Mouse (Mus musculus) liver, embryonic 12.5 days (tissue): ENCODE results near the gene App. TPM values are rescaled to one million over a fixed set of nuclear protein-coding genes. Genes with fewer than 3 reads are reported as not detected.

Source experiments
- ATAC-seq: fragments of 200-750 bp; cut with Nextera tagmentation; 2 replicates; pipeline ENCODE4 v1.8.0; 2017; ENCODE audit warnings: moderate number of reproducible peaks, mild to moderate bottlenecking, moderate library complexity
- H3K27ac ChIP-seq: fragments of 300-500 bp; sonication (generic); 2 replicates; pipeline ENCODE4 v1.5.1; 2016; ENCODE audit warnings: mild to moderate bottlenecking
- H3K27me3 ChIP-seq: fragments of 300-500 bp; sonication (generic); replicated peaks from 2 replicates; pipeline ENCODE4 v1.6.1; 2016; ENCODE audit warnings: mild to moderate bottlenecking, moderate library complexity
- H3K36me3 ChIP-seq: fragments of 300-500 bp; sonication (generic); 2 replicates; pipeline ENCODE4 v1.6.1; 2016; ENCODE audit warnings: mild to moderate bottlenecking, moderate library complexity
- H3K4me1 ChIP-seq: fragments of 300-500 bp; sonication (generic); 2 replicates; pipeline ENCODE4 v1.6.1; 2016
- H3K4me2 ChIP-seq: fragments of 300-500 bp; sonication (generic); 2 replicates; pipeline ENCODE4 v1.6.1; 2016; ENCODE audit warnings: mild to moderate bottlenecking, moderate library complexity
- H3K4me3 ChIP-seq: fragments of 300-500 bp; sonication (generic); 2 replicates; pipeline ENCODE4 v1.5.1; 2016; ENCODE audit warnings: mild to moderate bottlenecking, moderate library complexity
- H3K9ac ChIP-seq: fragments of 300-500 bp; sonication (generic); 2 replicates; pipeline ENCODE4 v1.6.1; 2016; ENCODE audit warnings: mild to moderate bottlenecking, moderate library complexity
- H3K9me3 ChIP-seq: fragments of 300-500 bp; sonication (generic); replicated peaks from 2 replicates; pipeline ENCODE4 v1.6.1; 2016; ENCODE audit warnings: mild to moderate bottlenecking, moderate library complexity
- WGBS: fragments of 180-500 bp; shearing (Covaris S2); methylation state at CpG from one replicate; pipeline ENCODE4 v1.1.7; 2016; ENCODE audit not compliant: insufficient replicate concordance; 5-methylcytosine and 5-hydroxymethylcytosine counted together
- polyA plus RNA-seq: library from polyadenylated mRNA; unstranded; fragments of >200 nt; fragmentation: Nextera tagmentation; extraction: Ambion mirVana; gene quantifications from 2 replicates; pipeline ENCODE4 v1.2.1, GENCODE M21; 2016

App gene
- polyA plus RNA-seq, 1 experiment from 2014 or later, result 26.1 TPM

GRCm38 (mm10) chr16:85067254-85067893 lies 106.2 kb downstream of the App start:
- H3K36me3 ChIP-seq, result no peaks in the 10 kb centered on the region
- no peak for ATAC-seq
- WGBS, result 74% methylated on average over 13 of the region's 13 CpGs
- no peaks in the 10 kb centered on the region for H3K9me3 ChIP-seq
- no peak overlapping the region for H3K4me2 ChIP-seq
- no peak overlapping the region for H3K27ac ChIP-seq
- H3K9ac ChIP-seq, result no peak overlapping the region
- H3K4me3 ChIP-seq, result no peak overlapping the region
- no peaks in the 10 kb centered on the region for H3K4me1 ChIP-seq
- no peaks in the 10 kb centered on the region for H3K27me3 ChIP-seq

GRCm38 (mm10) chr16:85066227-85066626 lies 107.3 kb downstream of the App start:
- WGBS, result 80% methylated on average over 11 of the region's 11 CpGs
- no peak overlapping the region for H3K4me2 ChIP-seq
- ATAC-seq, result no peak
- H3K4me1 ChIP-seq, result no peaks in the 10 kb centered on the region
- no peak overlapping the region for H3K9ac ChIP-seq
- H3K36me3 ChIP-seq, result no peaks in the 10 kb centered on the region
- no peak overlapping the region for H3K27ac ChIP-seq
- H3K27me3 ChIP-seq, result no peaks in the 10 kb centered on the region
- no peak overlapping the region for H3K4me3 ChIP-seq
- no peaks in the 10 kb centered on the region for H3K9me3 ChIP-seq

GRCm38 (mm10) chr16:85064800-85065199 lies 108.8 kb downstream of the App start:
- H3K4me3 ChIP-seq, result no peak overlapping the region
- no peaks in the 10 kb centered on the region for H3K27me3 ChIP-seq
- H3K36me3 ChIP-seq, result no peaks in the 10 kb centered on the region
- 68% methylated on average over 5 of the region's 6 CpGs for WGBS
- no peak for ATAC-seq
- no peak overlapping the region for H3K27ac ChIP-seq
- no peaks in the 10 kb centered on the region for H3K4me1 ChIP-seq
- no peak overlapping the region for H3K9ac ChIP-seq
- H3K9me3 ChIP-seq, result no peaks in the 10 kb centered on the region
- H3K4me2 ChIP-seq, result no peak overlapping the region

GRCm38 (mm10) chr16:85062732-85063131 lies 110.8 kb downstream of the App start:
- no peak for ATAC-seq
- Histone ChIP-seq H3K4me1 (no peaks in the 10 kb centered on the region), H3K27me3 (no peaks in the 10 kb centered on the region), H3K4me2 (no peak overlapping the region), H3K4me3 (no peak overlapping the region), H3K27ac (no peak overlapping the region), H3K9me3 (no peaks in the 10 kb centered on the region), H3K36me3 (no peaks in the 10 kb centered on the region), H3K9ac (no peak overlapping the region)
- 74% methylated on average over 3 of the region's 3 CpGs for WGBS

- no peaks in the 10 kb centered on the region for H3K9me3 ChIP-seq
- ATAC-seq, result no peak
- H3K4me1 ChIP-seq, result no peaks in the 10 kb centered on the region
- WGBS, result 71% methylated on average over 4 of the region's 4 CpGs
- no peaks in the 10 kb centered on the region for H3K27me3 ChIP-seq
- H3K4me2 ChIP-seq, result no peak overlapping the region
- H3K4me3 ChIP-seq, result no peak overlapping the region
- no peaks in the 10 kb centered on the region for H3K36me3 ChIP-seq
- H3K27ac ChIP-seq, result no peak overlapping the region
- H3K9ac ChIP-seq, result no peak overlapping the region
Measured at GRCm38 (mm10) chr16:85061725-85062124, 111.8 kb downstream of the App start.

GRCm38 (mm10) chr16:85058138-85058537 lies 115.4 kb downstream of the App start:
- no peak for ATAC-seq
- WGBS, result 79% methylated on average over 5 of the region's 5 CpGs
- Histone ChIP-seq H3K4me3 (no peak overlapping the region), H3K4me2 (no peak overlapping the region), H3K9me3 (no peaks in the 10 kb centered on the region), H3K36me3 (no peaks in the 10 kb centered on the region), H3K9ac (no peak overlapping the region), H3K27ac (no peak overlapping the region), H3K27me3 (no peaks in the 10 kb centered on the region), H3K4me1 (no peaks in the 10 kb centered on the region)

- H3K36me3 ChIP-seq, result no peaks in the 10 kb centered on the region
- H3K4me2 ChIP-seq, result no peak overlapping the region
- ATAC-seq, result no peak
- no peaks in the 10 kb centered on the region for H3K27me3 ChIP-seq
- no peak overlapping the region for H3K9ac ChIP-seq
- H3K4me3 ChIP-seq, result no peak overlapping the region
- H3K4me1 ChIP-seq, result no peaks in the 10 kb centered on the region
- H3K9me3 ChIP-seq, result no peaks in the 10 kb centered on the region
- no peak overlapping the region for H3K27ac ChIP-seq
- 59% methylated on average over 10 of the region's 10 CpGs for WGBS
Measured at GRCm38 (mm10) chr16:85056212-85056611, 117.4 kb downstream of the App start.

- 74% methylated on average over 7 of the region's 7 CpGs for WGBS
- H3K9me3 ChIP-seq, result no peaks in the 10 kb centered on the region
- H3K27me3 ChIP-seq, result no peaks in the 10 kb centered on the region
- no peaks in the 10 kb centered on the region for H3K36me3 ChIP-seq
- H3K4me1 ChIP-seq, result no peaks in the 10 kb centered on the region
- no peak overlapping the region for H3K27ac ChIP-seq
- ATAC-seq, result no peak
- no peak overlapping the region for H3K9ac ChIP-seq
- H3K4me3 ChIP-seq, result no peak overlapping the region
- H3K4me2 ChIP-seq, result no peak overlapping the region
Measured at GRCm38 (mm10) chr16:85053996-85054395, 119.6 kb downstream of the App start.

- no peaks in the 10 kb centered on the region for H3K9me3 ChIP-seq
- H3K27me3 ChIP-seq, result no peaks in the 10 kb centered on the region
- ATAC-seq, result no peak
- no peak overlapping the region for H3K27ac ChIP-seq
- no peak overlapping the region for H3K9ac ChIP-seq
- H3K4me3 ChIP-seq, result no peak overlapping the region
- no peaks in the 10 kb centered on the region for H3K36me3 ChIP-seq
- H3K4me2 ChIP-seq, result no peak overlapping the region
- WGBS, result 57% methylated on average over 6 of the region's 6 CpGs
- no peaks in the 10 kb centered on the region for H3K4me1 ChIP-seq
Measured at GRCm38 (mm10) chr16:85047310-85047709, 126.3 kb downstream of the App start.

GRCm38 (mm10) chr16:85041153-85041959 lies 132.2 kb downstream of the App start:
- Histone ChIP-seq H3K4me3 (no peak overlapping the region), H3K9ac (no peak overlapping the region), H3K4me1 (no peaks in the 10 kb centered on the region), H3K27me3 (no peaks in the 10 kb centered on the region), H3K36me3 (no peaks in the 10 kb centered on the region), H3K27ac (no peak overlapping the region), H3K9me3 (no peaks in the 10 kb centered on the region), H3K4me2 (no peak overlapping the region)
- 50% methylated on average over 3 of the region's 3 CpGs for WGBS
- ATAC-seq, result no peak

- no peak overlapping the region for H3K27ac ChIP-seq
- no peaks in the 10 kb centered on the region for H3K4me1 ChIP-seq
- no peak overlapping the region for H3K4me2 ChIP-seq
- no peak for ATAC-seq
- H3K4me3 ChIP-seq, result no peak overlapping the region
- no peaks in the 10 kb centered on the region for H3K9me3 ChIP-seq
- H3K9ac ChIP-seq, result no peak overlapping the region
- no peaks in the 10 kb centered on the region for H3K36me3 ChIP-seq
- H3K27me3 ChIP-seq, result no peaks in the 10 kb centered on the region
- 80% methylated on average over 8 of the region's 8 CpGs for WGBS
Measured at GRCm38 (mm10) chr16:85038731-85039130, 134.8 kb downstream of the App start.

- H3K4me1 ChIP-seq, result no peaks in the 10 kb centered on the region
- H3K9me3 ChIP-seq, result no peaks in the 10 kb centered on the region
- H3K36me3 ChIP-seq, result peaks cover under 1% of the 10 kb centered on the region; the same call in 1 of the 2 replicates
- no peak for ATAC-seq
- WGBS, result 78% methylated on average over 10 of the region's 10 CpGs
- H3K4me3 ChIP-seq, result no peak overlapping the region
- H3K9ac ChIP-seq, result no peak overlapping the region
- H3K27ac ChIP-seq, result no peak overlapping the region
- no peak overlapping the region for H3K4me2 ChIP-seq
- no peaks in the 10 kb centered on the region for H3K27me3 ChIP-seq
Measured at GRCm38 (mm10) chr16:85037969-85038644, 135.5 kb downstream of the App start.
